Mouse (Mus musculus) cerebellum, postnatal 14 days (tissue): ENCODE results near the gene Rab8a.
A peak's percentile ranks its signal among the peaks of the same experiment; 100 is the strongest.

ENCODE experiments used
- DNase-seq, 2 experiments: peaks; one replicate each; pipeline ENCODE4 v3.0.0; 2021; ENCODE audit warnings: mixed read lengths in 2 of 2

The Rab8a gene

DNA sequence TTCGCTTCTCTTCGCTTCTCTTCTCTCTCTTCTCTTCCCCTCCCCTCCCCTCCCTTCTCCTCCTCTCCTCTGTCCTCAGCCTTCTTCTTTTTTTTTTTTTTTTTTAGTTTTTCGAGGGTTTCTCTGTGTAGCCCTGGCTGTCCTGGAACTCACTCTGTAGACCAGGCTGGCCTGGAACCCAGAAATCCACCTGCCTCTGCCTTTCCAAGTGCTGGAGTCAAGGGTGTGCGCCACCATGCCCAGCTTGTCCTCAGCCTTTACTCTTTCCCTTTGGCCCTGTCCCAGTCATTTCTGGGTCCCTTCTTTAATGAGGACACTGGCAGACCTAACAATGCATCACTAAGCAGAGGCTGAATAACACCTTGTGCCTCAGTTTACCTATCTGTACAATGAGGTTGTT lies 52.5 kb downstream of the Rab8a start, which contains the start of gene Gm11034:
Gm11034 (minus strand) TSS at position 101 of the 400 bp plus-strand sequence.
- DNase-seq = no peak

GRCm38 (mm10) chr8:72215060-72215459 lies 54.1 kb downstream of the Rab8a start:
- DNase-seq = no peak

DNA sequence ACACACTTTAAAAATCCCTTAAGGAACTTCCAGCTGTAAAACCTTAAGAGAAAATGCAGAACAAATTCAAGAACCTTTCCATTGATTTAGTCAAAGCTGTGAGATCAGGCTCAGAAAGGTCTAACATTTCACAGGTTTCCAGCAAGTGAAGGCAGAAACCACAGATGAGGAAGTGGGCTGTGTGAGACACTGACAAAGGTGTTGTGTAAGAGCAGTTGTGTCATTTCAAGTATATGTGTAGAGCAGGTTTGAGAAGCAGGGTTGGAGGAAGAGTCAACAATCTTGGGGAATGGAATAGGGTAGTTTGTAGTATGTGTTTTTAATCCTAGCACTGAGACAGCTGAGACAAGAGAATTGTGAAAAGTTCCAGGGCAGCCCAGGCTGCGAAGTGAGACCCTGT lies 54.9 kb downstream of the Rab8a start:
- no peak for DNase-seq

GRCm38 (mm10) chr8:72218781-72219540 lies 58.0 kb downstream of the Rab8a start:
- no peak for DNase-seq

DNA sequence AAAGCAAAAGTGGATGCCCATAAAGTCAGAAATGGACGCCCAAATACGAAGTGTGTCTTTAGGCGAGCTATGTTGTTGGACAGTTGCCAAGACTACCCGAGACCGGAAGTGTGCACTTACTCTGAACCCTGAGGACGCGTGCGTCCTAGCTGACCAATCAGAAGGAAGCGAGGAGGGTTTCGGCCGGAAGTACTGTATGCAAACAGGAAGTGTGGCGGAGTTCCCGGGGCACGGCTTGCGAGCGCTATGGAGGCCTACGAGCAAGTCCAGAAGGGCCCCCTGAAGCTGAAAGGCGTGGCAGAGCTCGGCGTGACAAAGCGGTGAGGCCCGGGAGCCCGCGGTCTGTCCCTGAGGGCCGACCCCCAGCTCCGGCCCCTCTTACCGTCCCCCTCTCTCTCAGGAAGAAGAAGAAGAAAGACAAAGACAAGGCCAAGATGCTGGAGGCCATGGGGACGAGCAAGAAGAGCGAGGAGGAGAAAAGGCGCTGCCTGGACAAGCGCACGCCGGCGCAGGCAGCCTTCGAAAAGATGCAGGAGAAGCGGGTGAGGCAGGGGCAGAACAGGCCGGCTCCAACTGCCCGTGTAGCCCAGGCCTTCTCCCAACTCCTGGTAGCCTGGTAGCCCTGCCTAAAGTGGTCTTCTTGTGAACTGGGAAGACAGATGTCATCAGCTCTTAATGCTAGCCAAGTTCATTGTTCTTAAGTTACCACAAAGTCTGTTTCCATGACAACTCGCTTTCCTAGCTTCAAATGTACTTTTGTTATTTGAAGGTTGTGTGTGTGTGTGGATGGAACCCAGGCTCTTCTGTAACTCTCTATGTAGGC lies 58.8 kb downstream of the Rab8a start, which contains the start of gene Fam32a:
Fam32a (plus strand) TSS at position 190 of the 823 bp plus-strand sequence.
- DNase-seq = peak; percentile 90 to 91

GRCm38 (mm10) chr8:72220758-72221157 lies 59.8 kb downstream of the Rab8a start:
- no peak for DNase-seq

DNA sequence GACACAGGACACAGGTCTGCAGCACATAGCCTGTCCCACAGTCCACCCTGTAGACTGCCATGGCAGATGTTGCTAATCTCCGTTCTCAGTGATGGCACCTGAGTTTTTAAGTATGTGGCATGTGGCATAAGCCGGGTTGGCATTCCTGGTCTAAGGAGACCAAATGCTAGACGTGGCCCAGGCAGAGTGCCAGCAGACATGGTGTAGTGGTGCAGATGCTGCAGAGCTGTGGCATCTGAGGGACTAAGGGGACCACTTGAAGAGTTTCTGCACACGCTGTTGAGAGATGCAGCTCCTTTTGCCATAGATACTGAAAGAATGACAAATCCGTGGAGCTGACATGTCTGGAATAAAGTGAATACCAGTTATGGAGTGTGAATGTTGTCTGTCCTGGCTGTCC lies 61.7 kb downstream of the Rab8a start:
- DNase-seq = no peak
